Mouse (Mus musculus): Measurements from ENCODE around the gene Slc3a1. TPM values are rescaled to one million over a fixed set of nuclear protein-coding genes. Genes with fewer than 3 reads are reported as not detected.

Slc3a1 gene
- polyA plus RNA-seq (2016; fragmentation: Nextera tagmentation; extraction: Ambion mirVana) = 0.10 TPM in 1 of 2 replicates, not detected in the other

GRCm38 (mm10) chr17:85028093-85028739 lies at the start of gene Slc3a1:
TSS of gene Slc3a1 (plus strand) at chr17:85028376.
- ATAC-seq (ENCODE audit: insufficient number of reproducible peaks, low FRiP score) = no peak
- Histone ChIP-seq H3K4me2 (no peak within 1 kb of the TSS), H3K9me3 (replicated peaks) (no peaks in the 10 kb centered on the region), H3K4me3 (no peak within 1 kb of the TSS), H3K27ac (ENCODE audit: poor library complexity, severe bottlenecking) (no peak within 1 kb of the TSS), H3K9ac (no peak within 1 kb of the TSS), H3K4me1 (replicated peaks) (0 out of 2 replicates have a peak, but pooled peaks cover 2% of the 10 kb centered on the region), H3K27me3 (replicated peaks) (no peaks in the 10 kb centered on the region), H3K36me3 (no peaks in the 10 kb centered on the region)
- 88% methylated on average over 20 of the region's 20 CpGs for WGBS

- no peak overlapping the region for H3K4me2 ChIP-seq
- H3K9ac ChIP-seq = no peak overlapping the region
- H3K4me1 ChIP-seq (replicated peaks) = peaks cover 8% of the 10 kb centered on the region
- WGBS = 95% methylated on average over 1 of the region's 1 CpGs
- peaks cover 13% of the 10 kb centered on the region for H3K36me3 ChIP-seq
- no peaks in the 10 kb centered on the region for H3K27me3 ChIP-seq (replicated peaks)
- H3K4me3 ChIP-seq = no peak overlapping the region
- H3K27ac ChIP-seq (ENCODE audit: poor library complexity, severe bottlenecking) = no peak overlapping the region
- 0 out of 2 replicates have a peak, but pooled peaks cover 6% of the 10 kb centered on the region for H3K9me3 ChIP-seq (replicated peaks)
- no peak for ATAC-seq (ENCODE audit: insufficient number of reproducible peaks, low FRiP score)
Measured at GRCm38 (mm10) chr17:84981721-84982120, 46.5 kb upstream of the Slc3a1 start.

GRCm38 (mm10) chr17:84982735-84983134 lies 45.4 kb upstream of the Slc3a1 start:
- H3K27me3 ChIP-seq (replicated peaks) = no peaks in the 10 kb centered on the region
- H3K4me1 ChIP-seq (replicated peaks) = peaks cover 18% of the 10 kb centered on the region
- H3K9ac ChIP-seq = no peak overlapping the region
- no peaks in the 10 kb centered on the region for H3K9me3 ChIP-seq (replicated peaks)
- no peak overlapping the region for H3K4me3 ChIP-seq
- peaks cover 6% of the 10 kb centered on the region; the same call in 1 of the 2 replicates for H3K36me3 ChIP-seq
- no peak overlapping the region for H3K27ac ChIP-seq (ENCODE audit: poor library complexity, severe bottlenecking)
- no peak for ATAC-seq (ENCODE audit: insufficient number of reproducible peaks, low FRiP score)
- H3K4me2 ChIP-seq = no peak overlapping the region
- 82% methylated on average over 2 of the region's 2 CpGs for WGBS

GRCm38 (mm10) chr17:84986368-84986767 lies 41.8 kb upstream of the Slc3a1 start:
- Histone ChIP-seq H3K4me3 (no peak overlapping the region), H3K4me2 (no peak overlapping the region), H3K36me3 (no peaks in the 10 kb centered on the region), H3K27me3 (replicated peaks) (no peaks in the 10 kb centered on the region), H3K9me3 (replicated peaks) (no peaks in the 10 kb centered on the region), H3K9ac (no peak overlapping the region), H3K27ac (ENCODE audit: poor library complexity, severe bottlenecking) (no peak overlapping the region), H3K4me1 (replicated peaks) (peaks cover 28% of the 10 kb centered on the region)
- 49% methylated on average over 5 of the region's 5 CpGs for WGBS
- ATAC-seq (ENCODE audit: insufficient number of reproducible peaks, low FRiP score) = no peak

- Histone ChIP-seq H3K4me3 (no peak overlapping the region), H3K4me2 (no peak overlapping the region), H3K9ac (no peak overlapping the region), H3K4me1 (replicated peaks) (peaks cover 28% of the 10 kb centered on the region), H3K27me3 (replicated peaks) (no peaks in the 10 kb centered on the region), H3K27ac (ENCODE audit: poor library complexity, severe bottlenecking) (0 out of 2 replicates have a peak overlapping the region, but pooled peaks have one; percentile 12), H3K36me3 (no peaks in the 10 kb centered on the region), H3K9me3 (replicated peaks) (no peaks in the 10 kb centered on the region)
- peak; percentile 67 for ATAC-seq (ENCODE audit: insufficient number of reproducible peaks, low FRiP score)
- WGBS = 82% methylated on average over 3 of the region's 3 CpGs
Measured at GRCm38 (mm10) chr17:84987834-84988410, 40.3 kb upstream of the Slc3a1 start.

- H3K4me1 ChIP-seq (replicated peaks) = peaks cover 28% of the 10 kb centered on the region
- no peaks in the 10 kb centered on the region for H3K9me3 ChIP-seq (replicated peaks)
- ATAC-seq (ENCODE audit: insufficient number of reproducible peaks, low FRiP score) = no peak
- no peak overlapping the region for H3K27ac ChIP-seq (ENCODE audit: poor library complexity, severe bottlenecking)
- no peak overlapping the region for H3K9ac ChIP-seq
- no peaks in the 10 kb centered on the region for H3K27me3 ChIP-seq (replicated peaks)
- no peaks in the 10 kb centered on the region for H3K36me3 ChIP-seq
- no peak overlapping the region for H3K4me3 ChIP-seq
- no peak overlapping the region for H3K4me2 ChIP-seq
Measured at GRCm38 (mm10) chr17:84988514-84988913, 39.7 kb upstream of the Slc3a1 start.

GRCm38 (mm10) chr17:84995844-84996243 lies 32.3 kb upstream of the Slc3a1 start:
- WGBS = 65% methylated on average over 6 of the region's 6 CpGs
- no peaks in the 10 kb centered on the region for H3K27me3 ChIP-seq (replicated peaks)
- no peaks in the 10 kb centered on the region for H3K9me3 ChIP-seq (replicated peaks)
- no peak overlapping the region for H3K4me3 ChIP-seq
- peaks cover 18% of the 10 kb centered on the region for H3K4me1 ChIP-seq (replicated peaks)
- H3K36me3 ChIP-seq = peaks cover 18% of the 10 kb centered on the region
- H3K4me2 ChIP-seq = no peak overlapping the region
- H3K27ac ChIP-seq (ENCODE audit: poor library complexity, severe bottlenecking) = no peak overlapping the region
- H3K9ac ChIP-seq = no peak overlapping the region
- no peak for ATAC-seq (ENCODE audit: insufficient number of reproducible peaks, low FRiP score)

GRCm38 (mm10) chr17:84997639-84998038 lies 30.5 kb upstream of the Slc3a1 start:
- WGBS = 90% methylated on average over 1 of the region's 1 CpGs
- H3K4me1 ChIP-seq (replicated peaks) = peaks cover 18% of the 10 kb centered on the region
- no peaks in the 10 kb centered on the region for H3K27me3 ChIP-seq (replicated peaks)
- H3K4me3 ChIP-seq = no peak overlapping the region
- peaks cover 18% of the 10 kb centered on the region for H3K36me3 ChIP-seq
- no peak overlapping the region for H3K4me2 ChIP-seq
- no peak overlapping the region for H3K9ac ChIP-seq
- ATAC-seq (ENCODE audit: insufficient number of reproducible peaks, low FRiP score) = no peak
- H3K9me3 ChIP-seq (replicated peaks) = no peaks in the 10 kb centered on the region
- H3K27ac ChIP-seq (ENCODE audit: poor library complexity, severe bottlenecking) = no peak overlapping the region

GRCm38 (mm10) chr17:84999636-85000035 lies 28.5 kb upstream of the Slc3a1 start:
- H3K27me3 ChIP-seq (replicated peaks) = no peaks in the 10 kb centered on the region
- 42% methylated on average over 10 of the region's 10 CpGs for WGBS
- ATAC-seq (ENCODE audit: insufficient number of reproducible peaks, low FRiP score) = no peak
- H3K27ac ChIP-seq (ENCODE audit: poor library complexity, severe bottlenecking) = peak overlapping the region; percentile 45; the same call in 1 of the 2 replicates
- peaks cover 22% of the 10 kb centered on the region for H3K36me3 ChIP-seq
- H3K9ac ChIP-seq = no peak overlapping the region
- no peak overlapping the region for H3K4me3 ChIP-seq
- no peaks in the 10 kb centered on the region for H3K9me3 ChIP-seq (replicated peaks)
- peaks cover 18% of the 10 kb centered on the region for H3K4me1 ChIP-seq (replicated peaks)
- H3K4me2 ChIP-seq = no peak overlapping the region

GRCm38 (mm10) chr17:85013485-85013884 lies 14.7 kb upstream of the Slc3a1 start:
- no peak overlapping the region for H3K4me2 ChIP-seq
- peaks cover 5% of the 10 kb centered on the region; the same call in 1 of the 2 replicates for H3K4me1 ChIP-seq (replicated peaks)
- H3K9me3 ChIP-seq (replicated peaks) = no peaks in the 10 kb centered on the region
- H3K9ac ChIP-seq = no peak overlapping the region
- WGBS = 85% methylated on average over 6 of the region's 6 CpGs
- H3K27ac ChIP-seq (ENCODE audit: poor library complexity, severe bottlenecking) = no peak overlapping the region
- H3K36me3 ChIP-seq = peaks cover 19% of the 10 kb centered on the region
- ATAC-seq (ENCODE audit: insufficient number of reproducible peaks, low FRiP score) = no peak
- no peaks in the 10 kb centered on the region for H3K27me3 ChIP-seq (replicated peaks)
- no peak overlapping the region for H3K4me3 ChIP-seq

- no peak for ATAC-seq (ENCODE audit: insufficient number of reproducible peaks, low FRiP score)
- H3K9me3 ChIP-seq (replicated peaks) = no peaks in the 10 kb centered on the region
- H3K27me3 ChIP-seq (replicated peaks) = no peaks in the 10 kb centered on the region
- H3K9ac ChIP-seq = no peak overlapping the region
- H3K4me3 ChIP-seq = no peak overlapping the region
- no peak overlapping the region for H3K27ac ChIP-seq (ENCODE audit: poor library complexity, severe bottlenecking)
- WGBS = 94% methylated on average over 3 of the region's 3 CpGs
- H3K4me2 ChIP-seq = no peak overlapping the region
- peaks cover 19% of the 10 kb centered on the region for H3K36me3 ChIP-seq
- H3K4me1 ChIP-seq (replicated peaks) = peaks cover 5% of the 10 kb centered on the region; the same call in 1 of the 2 replicates
Measured at GRCm38 (mm10) chr17:85014632-85015031, 13.5 kb upstream of the Slc3a1 start.
